Mouse (Mus musculus): ENCODE results near the gene Ypel2. TPM values are rescaled to one million over a fixed set of nuclear protein-coding genes. Genes with fewer than 3 reads are reported as not detected.
A peak's percentile ranks its signal among the peaks of the same experiment; 100 is the strongest.

The Ypel2 gene
- polyA plus RNA-seq, 1 experiment from 2014 or later = 23.1 TPM

DNA sequence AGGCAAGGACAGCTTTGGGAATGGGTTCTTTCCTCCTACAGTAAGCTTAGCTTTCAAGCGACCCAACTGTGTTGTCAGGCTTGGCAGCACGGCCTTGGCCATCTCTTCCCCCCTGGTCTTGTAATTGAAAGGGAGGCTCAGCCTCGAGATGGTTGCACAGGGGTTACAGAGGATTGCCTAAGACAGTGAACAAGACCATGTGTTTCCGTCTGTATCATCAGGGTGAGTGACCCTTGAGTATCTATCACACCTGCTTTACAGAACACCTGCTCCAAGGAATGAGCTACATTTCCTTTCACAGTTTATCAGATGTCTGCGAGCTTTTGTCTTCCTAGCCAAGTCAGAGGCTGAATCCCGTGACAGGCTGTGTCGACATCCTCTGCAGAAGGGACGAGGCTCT is 48.4 kb downstream of the Ypel2 start:
- no peak for ATAC-seq (replicated peaks; ENCODE audit: insufficient number of reproducible peaks, insufficient read depth, low FRiP score, low read depth)
- peaks cover 42% of the 10 kb centered on the region for H3K4me1 ChIP-seq (replicated peaks)
- no peak overlapping the region for H3K4me3 ChIP-seq
- peak overlapping the region; percentile 28; the same call in 1 of the 2 replicates for H3K27ac ChIP-seq
- no peaks in the 10 kb centered on the region for H3K9me3 ChIP-seq (replicated peaks)
- no peak overlapping the region for H3K9ac ChIP-seq
- H3K27me3 ChIP-seq = no peaks in the 10 kb centered on the region
- peaks cover 35% of the 10 kb centered on the region for H3K36me3 ChIP-seq
- WGBS = 68% methylated on average over 8 of the region's 8 CpGs
- no peak overlapping the region for H3K4me2 ChIP-seq

DNA sequence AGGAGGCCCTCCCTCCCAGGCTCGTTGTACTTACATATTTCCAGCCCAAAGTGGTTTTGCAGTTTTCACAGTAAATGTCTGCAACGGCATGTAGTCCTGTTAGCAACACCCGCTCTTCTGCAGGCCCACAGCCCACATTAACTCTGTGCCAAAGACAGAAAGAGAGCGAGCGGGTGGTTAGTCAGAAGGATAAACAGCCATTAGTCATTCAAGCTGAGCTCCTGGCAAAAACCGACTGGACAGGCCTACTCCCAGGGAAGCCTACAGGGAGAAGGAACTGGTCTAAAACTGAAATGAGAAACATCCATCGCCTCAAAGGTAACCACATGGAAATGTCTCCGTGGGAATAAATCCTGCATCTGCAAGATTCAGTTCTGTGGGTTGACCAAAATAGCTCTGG is 49.0 kb downstream of the Ypel2 start:
- Histone ChIP-seq H3K4me3 (no peak overlapping the region), H3K4me1 (replicated peaks) (peaks cover 42% of the 10 kb centered on the region), H3K4me2 (no peak overlapping the region), H3K27me3 (no peaks in the 10 kb centered on the region), H3K9ac (no peak overlapping the region), H3K36me3 (peaks cover 37% of the 10 kb centered on the region), H3K27ac (no peak overlapping the region), H3K9me3 (replicated peaks) (no peaks in the 10 kb centered on the region)
- ATAC-seq (replicated peaks; ENCODE audit: insufficient number of reproducible peaks, insufficient read depth, low FRiP score, low read depth) = no peak
- WGBS = 73% methylated on average over 8 of the region's 8 CpGs

DNA sequence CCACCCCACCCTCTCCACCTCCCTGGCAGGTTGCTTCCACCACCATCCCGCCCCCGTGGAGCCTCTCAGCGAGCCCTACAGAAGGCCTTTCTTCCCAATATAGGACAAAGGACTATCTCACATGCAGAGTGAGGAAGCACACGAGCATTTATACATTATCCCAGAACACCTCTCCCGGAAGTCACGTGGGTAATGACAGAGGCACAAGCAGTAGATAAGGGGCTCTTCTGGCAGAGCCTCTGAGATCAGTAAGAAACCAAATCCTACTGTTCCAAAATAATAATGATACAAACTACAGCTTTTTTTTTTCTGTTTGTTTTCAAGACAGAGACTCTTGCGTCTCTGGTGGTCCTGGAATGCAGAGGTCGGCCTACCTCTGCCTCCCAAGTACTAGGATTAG is 51.6 kb downstream of the Ypel2 start:
- no peak overlapping the region for H3K4me2 ChIP-seq
- H3K27me3 ChIP-seq = no peaks in the 10 kb centered on the region
- no peak overlapping the region for H3K4me3 ChIP-seq
- no peak overlapping the region for H3K9ac ChIP-seq
- H3K36me3 ChIP-seq = peaks cover 37% of the 10 kb centered on the region
- 57% methylated on average over 8 of the region's 8 CpGs for WGBS
- 0 out of 2 replicates have a peak overlapping the region, but pooled peaks have one; percentile 0 for H3K27ac ChIP-seq
- H3K4me1 ChIP-seq (replicated peaks) = peaks cover 52% of the 10 kb centered on the region
- H3K9me3 ChIP-seq (replicated peaks) = no peaks in the 10 kb centered on the region
- no peak for ATAC-seq (replicated peaks; ENCODE audit: insufficient number of reproducible peaks, insufficient read depth, low FRiP score, low read depth)

DNA sequence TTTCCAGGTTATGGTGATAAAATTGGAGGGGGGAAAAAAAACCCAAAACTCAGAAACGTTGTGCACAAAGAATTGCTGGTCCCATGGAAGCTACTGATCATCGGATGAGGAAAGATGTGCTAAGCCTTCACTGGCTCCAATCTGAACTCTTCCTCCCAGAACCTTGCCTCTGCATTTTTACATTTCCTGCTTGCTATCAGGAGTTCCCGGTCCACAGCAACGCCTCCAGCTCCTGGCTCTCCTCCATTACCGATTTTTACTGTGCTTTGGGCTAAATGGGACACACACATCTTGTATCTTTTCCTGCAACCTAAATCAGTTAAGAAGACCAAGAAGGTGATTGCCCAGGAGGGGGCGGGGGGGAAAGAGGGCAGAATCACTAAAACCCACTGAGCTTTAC is 54.0 kb downstream of the Ypel2 start:
- H3K9me3 ChIP-seq (replicated peaks) = no peaks in the 10 kb centered on the region
- no peaks in the 10 kb centered on the region for H3K27me3 ChIP-seq
- peaks cover 30% of the 10 kb centered on the region for H3K36me3 ChIP-seq
- ATAC-seq (replicated peaks; ENCODE audit: insufficient number of reproducible peaks, insufficient read depth, low FRiP score, low read depth) = no peak
- H3K4me2 ChIP-seq = no peak overlapping the region
- H3K4me3 ChIP-seq = no peak overlapping the region
- WGBS = 39% methylated on average over 6 of the region's 6 CpGs
- H3K9ac ChIP-seq = no peak overlapping the region
- no peak overlapping the region for H3K27ac ChIP-seq
- H3K4me1 ChIP-seq (replicated peaks) = peaks cover 36% of the 10 kb centered on the region

DNA sequence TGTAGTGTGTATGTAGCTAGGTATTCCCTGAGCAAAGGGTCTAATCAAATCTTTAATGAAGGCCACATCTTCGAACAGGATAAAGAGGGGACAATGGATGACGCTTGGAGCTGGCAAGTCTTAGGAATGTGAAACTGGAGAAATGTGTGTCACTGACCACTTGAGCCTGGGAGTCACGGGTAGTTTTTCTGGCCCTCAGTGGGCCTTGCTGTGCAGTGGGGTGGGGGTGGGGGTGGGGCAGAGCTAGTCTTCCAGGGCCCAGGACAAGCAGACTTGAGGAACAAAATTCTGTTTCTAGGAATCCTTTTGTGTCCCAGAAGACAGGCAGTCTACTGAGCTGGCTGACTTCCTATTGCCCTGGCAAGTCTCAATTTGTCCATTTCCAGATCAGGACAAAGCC is 55.0 kb downstream of the Ypel2 start:
- Histone ChIP-seq H3K9me3 (replicated peaks) (no peaks in the 10 kb centered on the region), H3K9ac (no peak overlapping the region; the same call in 1 of the 2 replicates), H3K27ac (peak overlapping the region; percentile 54), H3K4me1 (replicated peaks) (peaks cover 36% of the 10 kb centered on the region), H3K4me3 (no peak overlapping the region), H3K36me3 (peaks cover 20% of the 10 kb centered on the region), H3K27me3 (no peaks in the 10 kb centered on the region), H3K4me2 (no peak overlapping the region)
- no peak for ATAC-seq (replicated peaks; ENCODE audit: insufficient number of reproducible peaks, insufficient read depth, low FRiP score, low read depth)
- WGBS = 47% methylated on average over 3 of the region's 3 CpGs

DNA sequence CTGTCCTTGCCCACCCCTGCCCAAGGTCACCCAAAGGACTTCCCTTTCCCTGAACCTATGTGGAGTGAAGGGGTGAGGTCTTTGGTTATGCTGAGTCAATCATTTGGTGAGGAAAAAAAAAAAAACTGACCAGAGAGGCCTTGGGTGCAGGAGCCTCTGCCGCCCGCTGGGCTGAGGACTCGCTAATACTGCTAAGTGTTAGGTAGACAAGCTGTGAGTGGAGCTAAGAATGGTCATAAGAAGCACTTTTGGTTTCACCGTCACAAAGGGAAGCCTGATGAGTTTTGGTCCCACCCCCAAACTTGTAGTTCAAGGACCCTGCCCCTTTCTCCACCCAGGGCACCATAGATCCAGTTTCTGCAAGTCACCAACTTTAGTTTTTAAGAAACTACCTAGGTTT is 55.4 kb downstream of the Ypel2 start:
- H3K27me3 ChIP-seq = no peaks in the 10 kb centered on the region
- no peaks in the 10 kb centered on the region for H3K9me3 ChIP-seq (replicated peaks)
- H3K4me3 ChIP-seq = no peak overlapping the region
- no peak for ATAC-seq (replicated peaks; ENCODE audit: insufficient number of reproducible peaks, insufficient read depth, low FRiP score, low read depth)
- no peak overlapping the region for H3K4me2 ChIP-seq
- H3K36me3 ChIP-seq = peaks cover 16% of the 10 kb centered on the region
- WGBS = 73% methylated on average over 4 of the region's 4 CpGs
- H3K4me1 ChIP-seq (replicated peaks) = peaks cover 36% of the 10 kb centered on the region
- peak overlapping the region; percentile 54; the same call in 1 of the 2 replicates for H3K27ac ChIP-seq
- no peak overlapping the region for H3K9ac ChIP-seq

DNA sequence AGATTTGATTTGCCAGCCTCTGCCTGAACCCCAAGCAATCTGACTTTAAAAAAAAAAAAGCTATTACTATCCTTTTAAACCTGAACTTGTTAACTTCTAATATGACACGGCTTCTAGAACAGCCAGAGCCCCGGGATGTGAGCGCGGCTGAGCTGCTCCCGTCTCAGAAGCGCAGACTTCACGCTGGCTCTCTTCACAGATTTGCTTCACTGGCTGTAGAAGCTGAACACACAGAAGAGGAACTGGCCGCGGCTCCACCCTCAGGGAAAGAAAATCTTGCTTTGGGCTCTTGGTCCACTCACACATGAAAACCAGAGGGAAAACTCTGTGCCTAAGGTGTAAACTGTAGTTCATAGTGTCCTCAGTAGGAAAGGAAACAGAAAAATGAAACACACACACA is 56.6 kb downstream of the Ypel2 start:
- Histone ChIP-seq H3K27me3 (no peaks in the 10 kb centered on the region), H3K9ac (no peak overlapping the region), H3K4me2 (no peak overlapping the region), H3K4me1 (replicated peaks) (peaks cover 38% of the 10 kb centered on the region), H3K36me3 (peaks cover 8% of the 10 kb centered on the region; the same call in 1 of the 2 replicates), H3K27ac (peak overlapping the region; percentile 15; the same call in 1 of the 2 replicates), H3K9me3 (replicated peaks) (no peaks in the 10 kb centered on the region), H3K4me3 (no peak overlapping the region)
- no peak for ATAC-seq (replicated peaks; ENCODE audit: insufficient number of reproducible peaks, insufficient read depth, low FRiP score, low read depth)
- WGBS = 51% methylated on average over 9 of the region's 9 CpGs

DNA sequence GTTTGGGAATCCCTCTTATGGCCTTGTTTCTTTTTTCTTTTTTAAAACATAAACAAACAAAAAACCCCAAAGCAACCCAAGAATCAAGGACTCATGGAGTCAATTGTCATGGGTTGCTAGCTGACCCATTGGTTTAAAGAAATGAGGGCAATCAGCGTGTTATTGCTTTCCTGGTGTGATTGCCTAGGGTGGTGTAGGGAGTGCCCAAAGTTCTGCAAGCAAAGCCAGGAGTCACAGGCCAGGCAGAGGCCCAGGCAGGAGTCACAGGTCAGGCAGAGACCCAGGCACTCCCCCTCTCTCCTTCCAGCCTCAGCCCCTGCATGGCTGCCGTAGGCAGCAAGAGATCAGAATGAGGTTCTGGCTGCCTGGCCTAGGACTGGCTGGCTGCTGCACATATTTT is 58.6 kb downstream of the Ypel2 start:
- WGBS = 64% methylated on average over 2 of the region's 2 CpGs
- 0 out of 2 replicates have a peak overlapping the region, but pooled peaks have one; percentile 4 for H3K27ac ChIP-seq
- no peak overlapping the region for H3K9ac ChIP-seq

DNA sequence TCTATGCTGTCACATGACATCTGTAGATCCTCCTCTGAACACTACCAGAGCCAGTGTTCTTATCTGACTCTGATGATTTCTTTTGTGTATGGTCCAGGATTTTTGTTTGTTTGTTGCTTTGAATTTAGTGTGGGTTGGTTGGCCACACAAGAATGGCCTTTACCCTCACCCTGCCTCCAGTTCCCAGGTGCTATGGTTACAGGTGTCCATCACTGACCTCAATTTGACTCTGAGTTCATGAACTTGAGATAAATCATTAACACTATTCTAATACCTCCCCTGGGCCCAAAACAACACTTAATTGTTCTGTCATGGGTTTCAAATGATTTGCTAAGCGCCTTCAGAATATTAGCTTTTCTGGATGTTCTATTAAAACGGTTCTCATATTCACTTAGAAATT is 61.3 kb downstream of the Ypel2 start:
- H3K9me3 ChIP-seq (replicated peaks) = no peaks in the 10 kb centered on the region
- H3K4me2 ChIP-seq = no peak overlapping the region
- no peak for ATAC-seq (replicated peaks; ENCODE audit: insufficient number of reproducible peaks, insufficient read depth, low FRiP score, low read depth)
- no peak overlapping the region for H3K27ac ChIP-seq
- 91% methylated on average over 2 of the region's 2 CpGs for WGBS
- H3K4me3 ChIP-seq = no peak overlapping the region
- no peak overlapping the region for H3K9ac ChIP-seq
- H3K36me3 ChIP-seq = no peaks in the 10 kb centered on the region
- peaks cover 5% of the 10 kb centered on the region; the same call in 1 of the 2 replicates for H3K4me1 ChIP-seq (replicated peaks)
- H3K27me3 ChIP-seq = no peaks in the 10 kb centered on the region

More for the DNA sequence above, 58.6 kb downstream of the Ypel2 start:
- H3K27me3 ChIP-seq = no peaks in the 10 kb centered on the region
- no peak overlapping the region for H3K4me3 ChIP-seq
- peaks cover under 1% of the 10 kb centered on the region; the same call in 1 of the 2 replicates for H3K36me3 ChIP-seq
- no peak overlapping the region for H3K4me2 ChIP-seq
- no peaks in the 10 kb centered on the region for H3K9me3 ChIP-seq (replicated peaks)
- ATAC-seq (replicated peaks; ENCODE audit: insufficient number of reproducible peaks, insufficient read depth, low FRiP score, low read depth) = no peak
- peaks cover 25% of the 10 kb centered on the region for H3K4me1 ChIP-seq (replicated peaks)

DNA sequence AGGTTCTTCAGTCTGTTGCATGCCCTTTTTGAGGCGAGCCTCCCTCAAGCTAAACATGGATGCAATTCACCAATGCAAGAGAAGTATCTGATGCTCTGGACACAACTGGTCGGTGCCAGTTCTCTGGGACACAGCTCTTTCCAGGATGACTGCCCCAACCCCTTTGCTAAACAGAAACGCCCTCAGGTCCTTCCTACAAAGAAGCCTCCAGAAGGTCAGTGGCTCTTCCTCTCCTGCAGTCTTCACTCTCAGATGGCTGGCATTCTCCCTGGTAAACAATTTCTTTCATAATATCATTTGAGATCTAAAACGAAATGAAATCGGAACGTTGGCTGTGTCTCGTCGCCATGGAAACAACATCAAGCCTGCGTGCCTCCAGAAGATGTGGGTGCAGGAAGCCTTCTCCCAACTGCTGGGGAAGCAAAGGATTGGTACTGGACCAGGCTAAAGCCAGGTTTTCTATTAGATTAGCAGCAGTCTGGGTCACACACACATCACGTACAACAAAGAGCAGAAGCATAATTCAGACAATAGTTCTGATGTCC is 62.8 kb downstream of the Ypel2 start:
- no peak for ATAC-seq (replicated peaks; ENCODE audit: insufficient number of reproducible peaks, insufficient read depth, low FRiP score, low read depth)
- no peak overlapping the region for H3K4me3 ChIP-seq
- H3K4me1 ChIP-seq (replicated peaks) = peaks cover 5% of the 10 kb centered on the region; the same call in 1 of the 2 replicates
- H3K9ac ChIP-seq = no peak overlapping the region
- WGBS = 77% methylated on average over 10 of the region's 10 CpGs
- H3K36me3 ChIP-seq = no peaks in the 10 kb centered on the region
- H3K9me3 ChIP-seq (replicated peaks) = no peaks in the 10 kb centered on the region
- H3K27me3 ChIP-seq = no peaks in the 10 kb centered on the region
- no peak overlapping the region for H3K27ac ChIP-seq
- H3K4me2 ChIP-seq = no peak overlapping the region

DNA sequence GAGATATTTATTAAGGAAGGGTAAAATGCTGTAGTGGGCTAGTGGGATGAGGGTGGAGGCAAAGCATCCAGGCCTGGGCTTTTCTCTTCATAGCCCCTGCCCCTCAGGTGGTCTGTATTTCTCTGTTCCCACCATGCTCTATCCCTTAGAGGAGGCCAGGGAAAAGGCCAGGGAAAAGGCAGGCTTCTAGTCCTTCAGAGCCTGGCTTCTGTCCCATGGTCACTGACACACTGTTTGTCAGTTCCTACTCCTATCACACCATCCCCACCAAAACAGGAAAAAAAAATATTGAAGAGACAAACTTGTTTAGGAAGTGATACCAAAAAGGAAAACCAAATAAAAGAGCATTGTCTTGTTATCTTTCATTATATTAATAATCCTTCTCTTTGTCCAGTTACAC is 63.5 kb downstream of the Ypel2 start:
- Histone ChIP-seq H3K4me2 (no peak overlapping the region), H3K9me3 (replicated peaks) (no peaks in the 10 kb centered on the region), H3K27ac (no peak overlapping the region), H3K4me1 (replicated peaks) (peaks cover 8% of the 10 kb centered on the region), H3K9ac (no peak overlapping the region), H3K27me3 (no peaks in the 10 kb centered on the region), H3K36me3 (no peaks in the 10 kb centered on the region), H3K4me3 (no peak overlapping the region)
- no peak for ATAC-seq (replicated peaks; ENCODE audit: insufficient number of reproducible peaks, insufficient read depth, low FRiP score, low read depth)

DNA sequence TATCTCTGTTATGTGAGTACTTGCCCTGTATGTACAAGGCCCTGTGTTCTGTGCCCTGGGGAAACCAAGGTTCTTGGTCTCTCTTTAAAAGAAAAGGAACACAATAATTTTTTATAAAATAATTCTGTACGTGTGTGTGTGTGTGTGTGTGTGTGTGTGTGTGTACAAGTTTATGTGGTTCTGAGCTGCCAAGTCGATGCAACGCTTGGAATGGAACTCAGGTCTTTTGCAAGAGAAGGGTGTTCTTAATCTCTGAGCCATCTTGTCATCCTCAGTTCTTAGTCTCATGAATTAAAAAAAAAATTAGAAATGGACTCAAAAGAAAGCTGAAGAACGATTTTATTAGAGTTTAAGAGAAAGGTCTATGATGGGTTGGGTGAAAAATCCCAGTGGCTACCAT is 64.0 kb downstream of the Ypel2 start:
- Histone ChIP-seq H3K4me3 (no peak overlapping the region), H3K9me3 (replicated peaks) (no peaks in the 10 kb centered on the region), H3K9ac (no peak overlapping the region), H3K4me2 (no peak overlapping the region), H3K36me3 (no peaks in the 10 kb centered on the region), H3K4me1 (replicated peaks) (peaks cover 9% of the 10 kb centered on the region), H3K27me3 (no peaks in the 10 kb centered on the region), H3K27ac (no peak overlapping the region)
- no peak for ATAC-seq (replicated peaks; ENCODE audit: insufficient number of reproducible peaks, insufficient read depth, low FRiP score, low read depth)
- WGBS = 74% methylated on average over 4 of the region's 4 CpGs

All from heart, embryonic 15.5 days (tissue).